Mouse (Mus musculus) hindbrain, embryonic 13.5 days (tissue): ENCODE data around the gene E2f6. TPM values are rescaled to one million over a fixed set of nuclear protein-coding genes. Genes with fewer than 3 reads are reported as not detected.

Experiments
- ATAC-seq: fragments of 200-750 bp; cut with Nextera tagmentation; 2 replicates; pipeline ENCODE4 v1.8.0; 2017; ENCODE audit warnings: moderate TSS enrichment; ENCODE audit not compliant: low FRiP score
- H3K27ac ChIP-seq: fragments of 300-500 bp; sonication (generic); 2 replicates; pipeline ENCODE4 v1.5.1; 2015; ENCODE audit warnings: inconsistent platforms, mild to moderate bottlenecking, moderate library complexity
- H3K27me3 ChIP-seq: fragments of 300-500 bp; sonication (generic); 2 replicates; pipeline ENCODE4 v1.6.1; 2015; ENCODE audit warnings: mild to moderate bottlenecking, inconsistent platforms
- H3K36me3 ChIP-seq: fragments of 300-500 bp; sonication (generic); 2 replicates; pipeline ENCODE4 v1.6.1; 2015; ENCODE audit warnings: mild to moderate bottlenecking, inconsistent platforms
- H3K4me1 ChIP-seq: fragments of 300-500 bp; sonication (generic); replicated peaks from 2 replicates; pipeline ENCODE4 v1.6.1; 2015; ENCODE audit warnings: inconsistent platforms
- H3K4me2 ChIP-seq: fragments of 300-500 bp; sonication (generic); 2 replicates; pipeline ENCODE4 v1.6.1; 2015; ENCODE audit warnings: inconsistent platforms, mild to moderate bottlenecking, moderate library complexity
- H3K4me3 ChIP-seq: fragments of 300-500 bp; sonication (generic); 2 replicates; pipeline ENCODE4 v1.5.1; 2015; ENCODE audit warnings: mild to moderate bottlenecking, inconsistent platforms
- H3K9ac ChIP-seq: fragments of 300-500 bp; sonication (generic); 2 replicates; pipeline ENCODE4 v1.6.1; 2015; ENCODE audit warnings: mild to moderate bottlenecking, inconsistent platforms
- H3K9me3 ChIP-seq: fragments of 300-500 bp; sonication (generic); 2 replicates; pipeline ENCODE4 v1.6.1; 2016; ENCODE audit warnings: inconsistent platforms
- WGBS: fragments of 180-500 bp; shearing (Covaris S2); methylation state at CpG from one replicate; pipeline ENCODE4 v1.1.7; 2015; 5-methylcytosine and 5-hydroxymethylcytosine counted together
- microRNA-seq: library from miRNA; unstranded; fragments of <30 nt; microRNA quantifications from one replicate; pipeline ENCODE4, GENCODE M21; 2016
- polyA plus RNA-seq: library from polyadenylated mRNA; unstranded; fragments of >200 nt; fragmentation: Nextera tagmentation; extraction: Ambion mirVana; gene quantifications from 2 replicates; pipeline ENCODE4 v1.2.1, GENCODE M21; 2015

The E2f6 gene
- polyA plus RNA-seq, 1 experiment from 2014 or later: 37.5 TPM

- 68% methylated on average over 7 of the region's 7 CpGs for WGBS
- Histone ChIP-seq H3K27ac (no peak overlapping the region), H3K9ac (no peak overlapping the region), H3K36me3 (no peaks in the 10 kb centered on the region), H3K4me1 (no peaks in the 10 kb centered on the region), H3K9me3 (no peaks in the 10 kb centered on the region), H3K27me3 (no peaks in the 10 kb centered on the region), H3K4me2 (no peak overlapping the region), H3K4me3 (no peak overlapping the region)
- no peak for ATAC-seq
Measured at GRCm38 (mm10) chr12:16883111-16883510, 72.3 kb downstream of the E2f6 start.

GRCm38 (mm10) chr12:16884534-16884933 lies 73.8 kb downstream of the E2f6 start:
- Histone ChIP-seq H3K9me3 (no peaks in the 10 kb centered on the region), H3K27me3 (no peaks in the 10 kb centered on the region), H3K27ac (no peak overlapping the region), H3K36me3 (no peaks in the 10 kb centered on the region), H3K4me1 (no peaks in the 10 kb centered on the region), H3K9ac (no peak overlapping the region), H3K4me3 (no peak overlapping the region), H3K4me2 (no peak overlapping the region)
- no peak for ATAC-seq
- 92% methylated on average over 4 of the region's 4 CpGs for WGBS

- no peaks in the 10 kb centered on the region for H3K36me3 ChIP-seq
- no peaks in the 10 kb centered on the region for H3K9me3 ChIP-seq
- H3K27me3 ChIP-seq: no peaks in the 10 kb centered on the region
- no peak overlapping the region for H3K27ac ChIP-seq
- no peak overlapping the region for H3K4me2 ChIP-seq
- WGBS: 92% methylated on average over 6 of the region's 6 CpGs
- no peak overlapping the region for H3K4me3 ChIP-seq
- no peaks in the 10 kb centered on the region for H3K4me1 ChIP-seq
- H3K9ac ChIP-seq: no peak overlapping the region
- no peak for ATAC-seq
Measured at GRCm38 (mm10) chr12:16886354-16886753, 75.6 kb downstream of the E2f6 start.

Small RNA genes lying within 50 kb of the gene (microRNA-seq; reads per million reads assigned to microRNA genes)
- gene Gm44305: not detected

Other genes with a start within 250 kb of the E2f6 start
- 18.3 and 19.9 TPM in 2 replicates for gene Lpin1, start 200.0 kb upstream of the E2f6 start, polyA plus RNA-seq
- gene Ntsr2, start 157.6 kb upstream of the E2f6 start, polyA plus RNA-seq: 0.65 and 1.1 TPM in 2 replicates
- 1.5 and 2.5 TPM in 2 replicates for gene Greb1, start 10.1 kb upstream of the E2f6 start, polyA plus RNA-seq
- gene Rock2, start 83.9 kb downstream of the E2f6 start, polyA plus RNA-seq: 15.1 and 15.5 TPM in 2 replicates
- 1.4 and 2.3 TPM in 2 replicates for gene Pqlc3, start 189.4 kb downstream of the E2f6 start, polyA plus RNA-seq
- gene 2410004P03Rik, start 200.8 kb downstream of the E2f6 start, polyA plus RNA-seq: 3.0 and 4.8 TPM in 2 replicates